Mouse (Mus musculus): Measurements from ENCODE around the gene Trim63. TPM values are rescaled to one million over a fixed set of nuclear protein-coding genes. Genes with fewer than 3 reads are reported as not detected.

Gene Trim63
- polyA plus RNA-seq, 1 experiment from 2014 or later: 43.2 TPM

- no peaks in the 10 kb centered on the region for H3K36me3 ChIP-seq (ENCODE audit: control insufficient read depth, insufficient read depth, low read length)
- no peaks in the 10 kb centered on the region for H3K9me3 ChIP-seq (ENCODE audit: control insufficient read depth, low read length)
- H3K27ac ChIP-seq (replicated peaks in 1 of 2; ENCODE audit: control insufficient read depth in 1 of 2, insufficient read depth in 1 of 2, low read depth in 2 of 2, low read length in 2 of 2): no peak overlapping the region
- peak overlapping the region; percentile 92 for H3K4me2 ChIP-seq (ENCODE audit: low read length)
- no peak for ATAC-seq (ENCODE audit: insufficient number of reproducible peaks, insufficient read depth, low FRiP score, low read depth)
- H3K4me3 ChIP-seq (ENCODE audit: control insufficient read depth in 1 of 2, insufficient read depth in 1 of 2, low read depth in 1 of 2, low read length in 2 of 2): peak overlapping the region; percentile 54 to 62
- H3K9ac ChIP-seq (ENCODE audit: low read length): peak overlapping the region; percentile 68
- H3K27me3 ChIP-seq (ENCODE audit: control insufficient read depth, insufficient read depth, low read length): peaks cover 30% of the 10 kb centered on the region
- peaks cover 14 to 24% of the 10 kb centered on the region in 2 experiments; a peak in 3 of 4 replicates for H3K4me1 ChIP-seq (ENCODE audit: control insufficient read depth in 2 of 2, insufficient read depth in 2 of 2, low read length in 2 of 2)
- 2% methylated on average over 18 of the region's 18 CpGs for WGBS
These were observed 55.8 kb downstream of the Trim63 start for GRCm38 (mm10) chr4:134370649-134371221.

GRCm38 (mm10) chr4:134371316-134371855 is 56.5 kb downstream of the Trim63 start:
- Histone ChIP-seq H3K9me3 (ENCODE audit: control insufficient read depth, low read length) (no peaks in the 10 kb centered on the region), H3K9ac (ENCODE audit: low read length) (peak overlapping the region; percentile 68), H3K27ac (replicated peaks in 1 of 2; ENCODE audit: control insufficient read depth in 1 of 2, insufficient read depth in 1 of 2, low read depth in 2 of 2, low read length in 2 of 2) (no peak overlapping the region), H3K4me3 (ENCODE audit: control insufficient read depth in 1 of 2, insufficient read depth in 1 of 2, low read depth in 1 of 2, low read length in 2 of 2) (peak overlapping the region; percentile 54 to 62), H3K4me2 (ENCODE audit: low read length) (peak overlapping the region; percentile 92), H3K36me3 (ENCODE audit: control insufficient read depth, insufficient read depth, low read length) (no peaks in the 10 kb centered on the region), H3K4me1 (ENCODE audit: control insufficient read depth in 2 of 2, insufficient read depth in 2 of 2, low read length in 2 of 2) (peaks cover 14 to 24% of the 10 kb centered on the region in 2 experiments; a peak in 3 of 4 replicates), H3K27me3 (ENCODE audit: control insufficient read depth, insufficient read depth, low read length) (peaks cover 30% of the 10 kb centered on the region)
- WGBS: under 1% methylated on average over 17 of the region's 17 CpGs
- no peak for ATAC-seq (ENCODE audit: insufficient number of reproducible peaks, insufficient read depth, low FRiP score, low read depth)

GRCm38 (mm10) chr4:134372294-134372747 is 57.4 kb downstream of the Trim63 start:
- Histone ChIP-seq H3K9ac (ENCODE audit: low read length) (peak overlapping the region; percentile 68), H3K27me3 (ENCODE audit: control insufficient read depth, insufficient read depth, low read length) (peaks cover 30% of the 10 kb centered on the region), H3K36me3 (ENCODE audit: control insufficient read depth, insufficient read depth, low read length) (no peaks in the 10 kb centered on the region), H3K9me3 (ENCODE audit: control insufficient read depth, low read length) (no peaks in the 10 kb centered on the region), H3K27ac (replicated peaks in 1 of 2; ENCODE audit: control insufficient read depth in 1 of 2, insufficient read depth in 1 of 2, low read depth in 2 of 2, low read length in 2 of 2) (peak overlapping the region in 1 of 2 experiments; percentile 48; a peak in 1 of 4 replicates), H3K4me3 (ENCODE audit: control insufficient read depth in 1 of 2, insufficient read depth in 1 of 2, low read depth in 1 of 2, low read length in 2 of 2) (peak overlapping the region; percentile 54 to 62), H3K4me2 (ENCODE audit: low read length) (peak overlapping the region; percentile 92), H3K4me1 (ENCODE audit: control insufficient read depth in 2 of 2, insufficient read depth in 2 of 2, low read length in 2 of 2) (peaks cover 14 to 24% of the 10 kb centered on the region in 2 experiments; a peak in 3 of 4 replicates)
- WGBS: under 1% methylated on average over 16 of the region's 16 CpGs
- peak; percentile 57; the same call in 1 of the 2 replicates for ATAC-seq (ENCODE audit: insufficient number of reproducible peaks, insufficient read depth, low FRiP score, low read depth)

GRCm38 (mm10) chr4:134373295-134373694 is 58.4 kb downstream of the Trim63 start:
- H3K36me3 ChIP-seq (ENCODE audit: control insufficient read depth, insufficient read depth, low read length): no peaks in the 10 kb centered on the region
- H3K4me1 ChIP-seq (ENCODE audit: control insufficient read depth in 2 of 2, insufficient read depth in 2 of 2, low read length in 2 of 2): peaks cover 17 to 26% of the 10 kb centered on the region in 2 experiments; a peak in 3 of 4 replicates
- 82% methylated on average over 8 of the region's 8 CpGs for WGBS
- H3K9ac ChIP-seq (ENCODE audit: low read length): no peak overlapping the region
- H3K27me3 ChIP-seq (ENCODE audit: control insufficient read depth, insufficient read depth, low read length): peaks cover 30% of the 10 kb centered on the region
- H3K27ac ChIP-seq (replicated peaks in 1 of 2; ENCODE audit: control insufficient read depth in 1 of 2, insufficient read depth in 1 of 2, low read depth in 2 of 2, low read length in 2 of 2): no peak overlapping the region
- H3K9me3 ChIP-seq (ENCODE audit: control insufficient read depth, low read length): no peaks in the 10 kb centered on the region
- ATAC-seq (ENCODE audit: insufficient number of reproducible peaks, insufficient read depth, low FRiP score, low read depth): no peak
- no peak overlapping the region for H3K4me3 ChIP-seq (ENCODE audit: control insufficient read depth in 1 of 2, insufficient read depth in 1 of 2, low read depth in 1 of 2, low read length in 2 of 2)
- H3K4me2 ChIP-seq (ENCODE audit: low read length): no peak overlapping the region

GRCm38 (mm10) chr4:134374306-134374705 is 59.4 kb downstream of the Trim63 start:
- 64% methylated on average over 1 of the region's 1 CpGs for WGBS
- Histone ChIP-seq H3K36me3 (ENCODE audit: control insufficient read depth, insufficient read depth, low read length) (no peaks in the 10 kb centered on the region), H3K27me3 (ENCODE audit: control insufficient read depth, insufficient read depth, low read length) (peaks cover 30% of the 10 kb centered on the region), H3K27ac (replicated peaks in 1 of 2; ENCODE audit: control insufficient read depth in 1 of 2, insufficient read depth in 1 of 2, low read depth in 2 of 2, low read length in 2 of 2) (no peak overlapping the region), H3K4me1 (ENCODE audit: control insufficient read depth in 2 of 2, insufficient read depth in 2 of 2, low read length in 2 of 2) (peaks cover 21 to 35% of the 10 kb centered on the region in 2 experiments; a peak in 3 of 4 replicates), H3K9ac (ENCODE audit: low read length) (no peak overlapping the region), H3K4me3 (ENCODE audit: control insufficient read depth in 1 of 2, insufficient read depth in 1 of 2, low read depth in 1 of 2, low read length in 2 of 2) (no peak overlapping the region), H3K9me3 (ENCODE audit: control insufficient read depth, low read length) (no peaks in the 10 kb centered on the region), H3K4me2 (ENCODE audit: low read length) (no peak overlapping the region)
- no peak for ATAC-seq (ENCODE audit: insufficient number of reproducible peaks, insufficient read depth, low FRiP score, low read depth)

GRCm38 (mm10) chr4:134378089-134378615 is 63.2 kb downstream of the Trim63 start:
- peaks cover 9 to 12% of the 10 kb centered on the region in 2 experiments; a peak in 3 of 4 replicates for H3K4me1 ChIP-seq (ENCODE audit: control insufficient read depth in 2 of 2, insufficient read depth in 2 of 2, low read length in 2 of 2)
- no peaks in the 10 kb centered on the region for H3K27me3 ChIP-seq (ENCODE audit: control insufficient read depth, insufficient read depth, low read length)
- no peaks in the 10 kb centered on the region for H3K9me3 ChIP-seq (ENCODE audit: control insufficient read depth, low read length)
- H3K36me3 ChIP-seq (ENCODE audit: control insufficient read depth, insufficient read depth, low read length): no peaks in the 10 kb centered on the region
- H3K4me2 ChIP-seq (ENCODE audit: low read length): no peak overlapping the region
- 36% methylated on average over 9 of the region's 10 CpGs for WGBS
- H3K4me3 ChIP-seq (ENCODE audit: control insufficient read depth in 1 of 2, insufficient read depth in 1 of 2, low read depth in 1 of 2, low read length in 2 of 2): no peak overlapping the region
- ATAC-seq (ENCODE audit: insufficient number of reproducible peaks, insufficient read depth, low FRiP score, low read depth): no peak
- H3K27ac ChIP-seq (replicated peaks in 1 of 2; ENCODE audit: control insufficient read depth in 1 of 2, insufficient read depth in 1 of 2, low read depth in 2 of 2, low read length in 2 of 2): no peak overlapping the region
- H3K9ac ChIP-seq (ENCODE audit: low read length): no peak overlapping the region

Measured in heart, embryonic 14.5 days (tissue).